9 mouse cellular contexts compared by ENCODE assay signal in the genomic region with DNA sequence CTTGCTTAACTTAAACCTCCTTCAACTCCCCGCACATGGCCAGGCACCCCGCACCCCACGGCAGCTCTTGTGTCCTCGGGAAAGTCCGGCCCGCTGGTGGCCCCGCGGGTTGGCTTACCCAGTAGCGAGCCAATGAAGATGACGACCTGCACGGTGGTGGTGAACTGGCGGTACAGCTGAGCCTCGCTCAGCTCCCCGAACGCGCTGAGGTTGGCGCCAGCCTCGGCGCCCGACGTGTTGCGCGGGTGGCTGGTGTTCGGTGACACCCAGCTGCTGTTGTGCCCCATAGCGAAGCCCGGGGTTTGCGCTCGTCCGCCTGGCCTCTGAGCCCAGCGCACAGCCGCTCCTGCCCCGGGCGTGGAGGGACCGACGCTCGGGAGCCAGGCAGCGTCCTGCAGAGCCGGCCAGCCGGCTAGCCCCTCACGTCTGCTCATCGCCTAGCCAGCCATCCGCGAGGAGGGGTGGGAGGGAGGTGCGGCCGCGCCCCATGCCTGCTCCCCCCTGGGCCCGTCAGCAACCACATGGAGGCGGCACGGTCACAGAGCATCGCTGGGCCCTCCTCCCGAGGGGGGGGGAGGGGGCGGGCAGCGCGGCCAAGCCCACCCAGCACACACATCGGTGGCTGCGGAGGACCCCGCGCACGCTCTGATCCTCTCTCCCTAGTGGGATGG. TPM values are rescaled to one million over a fixed set of nuclear protein-coding genes. Genes with fewer than 3 reads are reported as not detected.
A peak's percentile ranks its signal among the peaks of the same experiment; 100 is the strongest.
DNase-seq lines count a peak whose midpoint lies in the region; ATAC-seq lines count a peak whose summit lies in the region.
"Had no signal": no experiment of that assay in that cellular context is flagged by ENCODE, and none has a peak within 500 bp of the region (broad histone marks: within the 10 kb centered on the region; RNA-seq: fewer than 3 reads in every experiment).

A gene (minus strand): TSS at position 519 of the 671 bp plus-strand sequence.

- H3K9me3 ChIP-seq in heart, embryonic 10.5 days = no peaks in the 10 kb centered on the region
- H3K9me3 ChIP-seq in kidney, embryonic 14.5 days (ENCODE audit: control insufficient read depth, low read length) = no peaks in the 10 kb centered on the region
- no peaks in the 10 kb centered on the region for H3K9me3 ChIP-seq in liver, embryonic 11.5 days (ENCODE audit: control insufficient read depth, low read length)

- peak within 1 kb of the TSS; percentile 58 for H3K9ac ChIP-seq in kidney, embryonic 14.5 days (ENCODE audit: low read depth, low read length)
- peak within 1 kb of the TSS; percentile 28 for H3K9ac ChIP-seq in liver, embryonic 11.5 days (ENCODE audit: low read depth, low read length)

- H3K27me3 ChIP-seq in heart, embryonic 10.5 days (ENCODE audit: insufficient read depth, poor library complexity, severe bottlenecking) = peaks cover 55% of the 10 kb centered on the region
- peaks cover 15% of the 10 kb centered on the region for H3K27me3 ChIP-seq in kidney, embryonic 14.5 days (ENCODE audit: control insufficient read depth, insufficient read depth, low read length)
- peaks cover 39% of the 10 kb centered on the region for H3K27me3 ChIP-seq in liver, embryonic 11.5 days (replicated peaks; ENCODE audit: control insufficient read depth, insufficient read depth, low read length)
- H3K27me3 ChIP-seq: Patski had no signal

- DNase-seq in ovary, postnatal 10 days (ENCODE audit: low spot score) = peak; percentile 6
- no peak for DNase-seq in ovary, adult 18-20 months (ENCODE audit: low spot score)
- peak; percentile 55 for DNase-seq in embryo, embryonic 10 days (ENCODE audit: low spot score)
- peak; percentile 79 for DNase-seq in heart, embryonic 10.5 days (ENCODE audit: low spot score)
- DNase-seq in liver, embryonic 11.5 days (ENCODE audit: low spot score) = peak; percentile 63
- peak; percentile 65 for DNase-seq in neural tube, embryonic 10.5 days (ENCODE audit: extremely low spot score, low spot score)
- DNase-seq in testis, postnatal 10 days (ENCODE audit: low spot score) = peak; percentile 51

- H3K4me2 ChIP-seq in kidney, embryonic 14.5 days (replicated peaks; ENCODE audit: low read depth, low read length) = peak within 1 kb of the TSS; percentile 96
- peak within 1 kb of the TSS; percentile 92 for H3K4me2 ChIP-seq in liver, embryonic 11.5 days

- under 1% methylated on average over 56 of the region's 59 CpGs for WGBS in heart, embryonic 10.5 days
- WGBS in kidney, embryonic 14.5 days = under 1% methylated on average over 54 of the region's 59 CpGs
- 2% methylated on average over 55 of the region's 59 CpGs for WGBS in liver, embryonic 11.5 days

- H3K4me3 ChIP-seq in heart, embryonic 10.5 days = peak within 1 kb of the TSS; percentile 68
- H3K4me3 ChIP-seq in kidney, embryonic 14.5 days (ENCODE audit: low read length) = peak within 1 kb of the TSS; percentile 54
- peak within 1 kb of the TSS; percentile 53 for H3K4me3 ChIP-seq in liver, embryonic 11.5 days (ENCODE audit: low read depth, low read length)

- peak within 1 kb of the TSS; percentile 72 for H3K27ac ChIP-seq in heart, embryonic 10.5 days
- H3K27ac ChIP-seq in kidney, embryonic 14.5 days (ENCODE audit: low read depth, low read length) = no peak within 1 kb of the TSS
- no peak within 1 kb of the TSS for H3K27ac ChIP-seq in liver, embryonic 11.5 days (ENCODE audit: low read depth, low read length)

- H3K4me1 ChIP-seq in heart, embryonic 10.5 days = peaks cover 17% of the 10 kb centered on the region
- peaks cover 12% of the 10 kb centered on the region; the same call in 1 of the 2 replicates for H3K4me1 ChIP-seq in kidney, embryonic 14.5 days (ENCODE audit: control insufficient read depth, insufficient read depth, low read length)
- peaks cover 9% of the 10 kb centered on the region for H3K4me1 ChIP-seq in liver, embryonic 11.5 days (replicated peaks; ENCODE audit: control insufficient read depth, insufficient read depth, low read length)

- H3K36me3 ChIP-seq in heart, embryonic 10.5 days = no peaks in the 10 kb centered on the region
- no peaks in the 10 kb centered on the region for H3K36me3 ChIP-seq in kidney, embryonic 14.5 days (ENCODE audit: control insufficient read depth, insufficient read depth, low read length)
- H3K36me3 ChIP-seq in liver, embryonic 11.5 days (ENCODE audit: control insufficient read depth, insufficient read depth, low read length) = no peaks in the 10 kb centered on the region

- ATAC-seq in kidney, embryonic 14.5 days (ENCODE audit: low FRiP score, low TSS enrichment) = peak; percentile 76
- peak; percentile 53 for ATAC-seq in liver, embryonic 11.5 days (replicated peaks; ENCODE audit: low FRiP score)
- ATAC-seq: Patski had no signal

RNA-seq across cellular contexts. Expression of the gene that starts here (rescaled TPM):
- polyA plus RNA-seq in heart, embryonic 10.5 days (2016; fragmentation: Nextera tagmentation; extraction: Ambion mirVana) = 0.39 TPM in 1 of 2 replicates, not detected in the other
- polyA plus RNA-seq in kidney, embryonic 14.5 days (2014; fragmentation: Nextera tagmentation; extraction: Ambion mirVana) = 0.69 and 1.4 TPM in 2 replicates
- polyA plus RNA-seq in liver, embryonic 11.5 days (2014; fragmentation: Nextera tagmentation; extraction: Ambion mirVana) = 1.2 and 1.3 TPM in 2 replicates

Comparison
In these comparisons a context has a peak if more than half of its experiments do, and no peak if none do; other contexts are left out.
1. Peak in DNase-seq, H3K4me3 ChIP-seq and H3K27ac ChIP-seq in heart, embryonic 10.5 days; RNA of the gene not detected or under 1 TPM.